Mouse (Mus musculus): ENCODE results near the gene Hsd17b2.

DNA sequence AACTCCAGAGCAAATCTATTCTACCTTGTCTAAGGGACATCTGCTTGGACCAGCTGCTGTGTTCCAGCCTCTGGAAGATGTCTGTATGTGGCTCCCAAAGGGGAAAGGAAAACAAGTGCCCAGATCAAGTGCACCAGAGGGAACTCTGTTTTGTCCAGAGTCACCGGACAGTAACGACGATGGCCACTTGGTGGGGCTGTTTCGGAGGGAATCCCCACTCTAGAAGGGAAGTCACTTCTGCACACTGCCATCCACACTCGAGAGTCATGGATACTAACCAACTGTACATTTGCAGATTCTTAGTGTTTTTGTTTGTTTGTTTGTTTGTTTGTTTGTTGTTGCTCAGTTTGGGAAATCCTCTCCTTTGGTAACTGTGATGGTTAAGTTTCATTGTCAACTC is 4.5 kb upstream of the Hsd17b2 start:
- peak; percentile 67; the same call in 1 of the 2 replicates for TF ChIP-seq CTCF (IDR thresholded peaks at IDR 0.05; ENCODE audit: extremely low read depth, insufficient read length, insufficient replicate concordance, low read depth, low read length)
- TF ChIP-seq POLR2A (IDR thresholded peaks at IDR 0.05; ENCODE audit: low read depth, low read length), result no peak

All from small intestine, adult 2 months (tissue).